Mouse (Mus musculus) CD4-positive, CD25-positive, alpha-beta regulatory T cell, adult 2 months (primary cell): Measurements from ENCODE around the gene Ube2e3.
A peak's percentile ranks its signal among the peaks of the same experiment; 100 is the strongest.

Source experiments
- DNase-seq: peaks from one replicate; pipeline ENCODE4 v3.0.0-alpha.2; 2012; ENCODE audit warnings: low read depth, low spot score

The Ube2e3 gene

DNA sequence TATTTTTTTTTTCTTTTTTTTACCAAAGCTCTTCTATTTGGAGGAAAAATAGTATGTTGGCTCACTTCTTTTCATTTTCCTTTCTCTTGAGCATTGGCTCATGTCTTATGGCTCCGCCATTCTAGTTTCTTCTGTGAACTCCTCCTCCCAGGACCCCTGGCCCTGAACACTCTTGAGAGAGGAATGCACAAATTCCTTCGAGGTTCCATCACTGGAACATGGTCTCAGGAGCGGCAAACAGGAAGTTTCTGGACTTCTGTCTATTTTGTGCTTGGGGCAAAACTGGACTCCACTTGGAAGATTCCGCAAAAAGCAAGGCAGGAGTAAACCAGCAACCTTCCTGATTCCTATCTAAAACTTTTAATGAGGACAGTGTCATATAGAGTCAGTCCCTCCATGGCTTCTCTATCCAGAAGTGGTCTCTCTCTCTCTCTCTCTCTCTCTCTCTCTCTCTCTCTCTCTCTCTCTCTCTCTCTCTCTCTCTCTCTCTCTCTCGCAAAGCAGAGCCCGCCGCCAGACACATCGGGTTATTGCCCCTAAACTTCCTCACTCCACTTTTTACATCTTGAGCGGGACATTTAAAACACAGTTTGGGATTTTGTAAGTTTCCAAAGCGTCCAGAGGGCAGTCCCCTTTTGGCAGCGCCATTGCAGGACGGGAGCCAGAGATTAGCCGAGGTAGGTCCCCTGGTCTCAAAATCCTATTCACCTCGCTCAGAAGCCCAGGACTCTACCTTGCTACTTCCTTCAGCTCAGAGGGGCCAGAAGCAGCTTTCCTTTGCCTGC, at the start of gene Ube2e3:
TSS of gene Ube2e3 (plus strand) at position 399 of the 785 bp plus-strand sequence.
- no peak for DNase-seq

DNA sequence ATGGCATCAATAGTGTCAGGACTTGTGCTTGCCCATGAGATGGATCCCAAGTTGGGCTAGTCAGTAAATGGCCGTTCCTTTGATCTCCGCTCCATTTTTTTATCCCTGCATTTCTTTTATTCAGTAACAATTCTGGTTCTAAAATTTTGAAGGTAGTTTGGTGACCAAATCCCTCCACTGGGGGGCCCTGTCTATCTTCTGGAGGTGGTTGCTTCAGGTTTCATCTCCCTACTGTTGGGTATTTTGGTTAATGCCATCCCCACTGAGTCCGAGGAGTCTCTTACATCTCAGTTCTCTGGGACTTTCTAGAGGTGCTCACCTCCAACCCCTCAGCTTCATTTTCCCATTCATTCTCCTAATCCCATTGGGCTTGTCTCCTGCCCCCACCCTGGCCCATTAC, 38.0 kb upstream of the Ube2e3 start:
- no peak for DNase-seq

DNA sequence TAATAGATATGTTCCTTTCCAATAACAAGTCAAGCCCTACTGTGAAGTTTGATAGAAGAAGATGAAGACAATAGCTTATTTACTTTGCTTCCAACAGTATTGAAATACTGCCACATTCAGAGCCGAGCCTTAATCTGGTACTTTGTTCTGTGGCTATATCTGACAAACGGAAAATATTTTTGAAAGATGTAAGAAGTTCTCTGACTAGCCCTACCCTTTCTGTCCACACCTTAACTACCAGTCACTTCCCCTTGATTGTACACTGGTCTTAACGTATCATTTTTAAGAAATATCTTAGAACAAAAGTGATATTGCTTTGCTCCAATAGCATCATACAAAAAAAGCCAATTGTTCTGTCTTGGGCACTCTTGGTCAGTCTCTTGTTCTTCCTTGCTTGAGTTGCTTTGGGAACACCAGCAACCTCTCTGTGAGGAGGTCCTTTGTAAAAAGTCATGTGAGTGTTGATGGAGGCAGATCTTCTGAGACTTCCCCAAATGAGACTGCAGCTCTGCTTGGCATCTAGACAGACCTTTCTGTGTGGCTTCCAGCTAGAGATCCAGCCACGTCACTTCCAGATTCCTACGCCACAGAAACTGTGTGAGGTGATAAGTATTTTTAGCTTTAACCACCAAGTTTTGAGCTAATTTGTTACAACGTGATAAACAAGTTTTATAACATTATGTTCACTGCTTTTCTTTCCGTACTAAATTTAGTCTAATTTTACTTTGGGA, 26.3 kb upstream of the Ube2e3 start:
- DNase-seq = no peak

DNA sequence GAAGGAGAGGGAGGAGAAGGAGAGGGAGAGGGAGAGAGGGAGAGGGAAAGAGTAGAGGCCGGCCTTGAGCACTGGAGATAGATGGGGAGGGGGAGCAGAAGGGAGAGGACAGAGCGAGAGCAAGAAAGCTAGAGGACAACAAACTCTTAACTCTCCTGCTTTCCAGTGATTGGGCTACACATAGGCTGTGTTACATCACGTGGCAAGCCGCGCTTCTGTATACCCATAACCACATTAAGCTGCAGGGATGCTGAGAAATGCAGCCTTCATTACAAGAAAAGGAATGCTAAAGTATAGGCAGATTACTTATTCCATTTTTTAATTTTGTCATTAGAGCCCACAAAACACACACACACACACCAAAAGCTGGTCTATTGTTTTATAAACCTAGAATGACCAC, 23.6 kb upstream of the Ube2e3 start:
- DNase-seq = no peak

DNA sequence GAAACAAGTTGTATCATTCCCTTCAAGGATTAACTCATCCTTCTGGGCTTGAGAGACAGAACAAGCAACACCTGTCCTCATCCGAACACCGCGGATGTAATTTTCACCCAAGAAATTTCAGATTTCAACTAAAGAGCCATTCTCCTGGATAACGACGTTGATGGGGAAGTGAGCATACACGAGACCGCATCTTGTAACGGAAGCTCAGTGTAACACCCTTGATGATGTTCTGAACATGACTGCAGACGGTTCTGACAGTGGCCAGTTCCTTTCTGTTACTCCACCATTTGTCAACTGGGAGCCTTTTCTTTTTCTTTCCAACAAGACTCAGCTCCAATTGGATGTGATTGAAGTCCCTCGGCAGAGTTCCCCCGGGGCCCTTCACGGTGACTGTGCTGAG, 22.6 kb upstream of the Ube2e3 start:
- no peak for DNase-seq

DNA sequence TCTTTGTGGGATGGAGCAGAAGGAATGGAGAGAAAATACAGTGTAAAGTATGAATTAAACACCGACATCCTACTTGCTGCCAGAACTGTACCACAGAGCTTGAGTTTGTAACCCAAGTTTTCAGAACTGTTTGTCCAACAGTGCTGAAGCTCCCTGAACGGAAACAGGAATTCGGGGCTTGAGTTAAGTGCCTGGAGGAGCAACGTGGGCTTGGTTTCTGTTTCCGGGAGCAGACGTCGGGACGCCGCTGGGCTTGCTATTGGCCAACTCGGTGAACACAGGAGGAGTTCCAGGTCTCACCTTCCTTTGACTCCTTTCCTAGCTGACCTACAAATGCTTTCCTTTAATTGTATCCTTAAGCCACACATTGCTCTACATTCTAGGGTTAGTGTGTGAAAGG, 22.2 kb upstream of the Ube2e3 start:
- DNase-seq = no peak

DNA sequence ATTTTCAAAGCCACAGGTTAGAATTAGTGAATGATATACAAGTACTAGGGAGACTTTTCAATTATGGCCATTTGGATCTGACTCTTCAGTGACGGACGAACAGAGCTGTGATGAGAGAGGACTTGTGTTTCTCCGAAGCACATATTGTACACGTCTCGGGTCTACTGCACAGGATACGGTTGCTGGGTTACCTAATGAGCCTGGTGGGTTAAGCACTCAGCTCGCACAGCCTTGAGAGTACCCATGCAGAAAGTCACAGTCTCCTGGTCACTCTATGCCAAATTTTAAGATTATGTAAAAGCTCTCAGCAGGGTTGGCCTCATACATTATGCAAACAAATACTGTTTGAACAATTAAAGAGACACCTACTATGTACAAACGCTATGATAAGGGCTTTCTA, 13.6 kb upstream of the Ube2e3 start:
- DNase-seq = no peak

DNA sequence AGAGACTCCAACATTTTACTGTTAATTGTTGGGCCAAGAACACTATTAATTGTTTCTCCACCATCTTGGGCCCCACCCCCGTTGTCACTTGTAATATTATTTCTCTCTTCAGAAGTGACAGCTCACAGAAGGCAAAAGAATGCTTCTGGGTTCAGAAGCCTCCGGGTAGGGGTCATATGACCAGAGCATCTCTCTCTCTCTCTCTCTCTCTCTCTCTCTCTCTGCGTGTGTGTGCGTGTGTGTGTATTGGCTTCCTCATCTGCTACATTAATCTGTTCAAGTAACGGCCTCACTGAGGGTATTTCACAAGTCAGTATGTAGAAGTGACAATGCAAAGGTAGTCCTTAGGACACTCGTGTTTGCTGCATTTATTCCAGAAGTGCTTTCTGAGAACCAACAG, 9.3 kb upstream of the Ube2e3 start:
- DNase-seq = no peak

DNA sequence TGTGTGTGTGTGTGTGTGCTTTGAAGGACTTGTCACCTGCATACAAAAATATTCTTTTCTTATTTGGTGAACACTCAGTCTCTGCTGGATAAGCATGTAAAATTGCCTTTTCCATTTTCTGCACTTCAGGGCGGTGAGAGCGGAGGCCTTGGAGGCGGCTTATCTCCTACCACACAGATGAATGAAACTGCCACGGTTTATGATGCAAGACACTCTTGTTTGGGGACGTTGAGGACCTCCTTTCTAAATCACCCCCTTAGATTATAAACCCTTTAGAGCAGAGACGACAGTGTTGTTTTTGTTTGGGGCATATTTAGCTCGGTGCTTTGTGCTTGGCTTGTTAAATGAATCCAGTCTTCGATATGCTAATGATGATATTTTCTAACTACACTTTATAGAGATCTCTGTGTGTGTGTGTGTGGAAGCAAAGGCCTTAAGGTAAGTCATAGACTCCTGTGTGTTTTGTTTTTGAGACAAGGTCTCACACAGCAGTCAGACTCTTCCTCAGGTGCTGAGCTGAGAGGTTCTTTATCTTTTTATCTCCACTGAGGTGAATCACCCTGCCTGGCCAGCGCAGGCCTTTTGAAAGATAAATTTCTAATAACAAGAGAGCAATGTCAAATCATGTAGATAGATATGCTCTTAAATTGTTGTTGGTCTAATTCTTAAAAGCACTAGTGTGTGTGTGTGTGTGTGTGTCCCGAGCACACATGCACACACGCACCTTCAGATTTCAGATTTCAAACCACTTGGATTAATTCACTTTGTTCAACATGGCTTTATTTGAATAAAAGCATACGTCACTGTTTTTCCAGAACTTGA, 8.4 kb upstream of the Ube2e3 start:
- no peak for DNase-seq

DNA sequence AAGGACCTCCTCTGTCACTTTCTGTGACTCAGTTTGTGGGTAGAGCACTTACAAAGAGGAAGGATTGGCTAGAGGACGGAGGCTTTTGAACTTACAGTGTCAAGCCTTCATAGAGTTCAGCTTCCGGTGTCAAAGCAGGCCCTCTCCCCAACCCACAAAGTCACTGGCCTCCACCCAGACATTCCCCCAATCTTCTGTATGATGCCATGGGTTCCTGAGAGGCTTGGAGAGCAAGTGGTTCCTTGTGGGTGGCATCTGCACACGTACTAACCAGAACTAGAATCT, 7.9 kb upstream of the Ube2e3 start:
- peak; percentile 41 for DNase-seq

DNA sequence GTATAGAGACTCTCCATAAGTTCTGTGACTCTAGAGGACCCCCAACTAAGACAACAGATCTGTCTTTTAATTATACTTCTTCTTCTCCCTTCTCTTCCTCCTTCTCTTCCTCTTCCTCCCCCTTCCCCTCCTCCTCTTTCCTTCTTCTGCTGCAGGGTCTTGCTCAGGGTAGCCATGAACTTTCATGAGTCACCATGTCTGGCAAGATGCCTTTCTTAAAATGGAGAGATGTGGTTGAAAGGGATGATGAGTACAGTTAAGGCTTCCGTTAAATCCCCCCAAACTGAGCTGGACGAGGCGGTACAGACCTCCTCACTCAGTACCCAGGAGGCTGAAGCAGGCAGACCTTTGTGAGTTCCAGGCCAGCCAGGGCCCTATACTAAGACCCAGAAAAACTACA, 3.8 kb upstream of the Ube2e3 start:
- no peak for DNase-seq

DNA sequence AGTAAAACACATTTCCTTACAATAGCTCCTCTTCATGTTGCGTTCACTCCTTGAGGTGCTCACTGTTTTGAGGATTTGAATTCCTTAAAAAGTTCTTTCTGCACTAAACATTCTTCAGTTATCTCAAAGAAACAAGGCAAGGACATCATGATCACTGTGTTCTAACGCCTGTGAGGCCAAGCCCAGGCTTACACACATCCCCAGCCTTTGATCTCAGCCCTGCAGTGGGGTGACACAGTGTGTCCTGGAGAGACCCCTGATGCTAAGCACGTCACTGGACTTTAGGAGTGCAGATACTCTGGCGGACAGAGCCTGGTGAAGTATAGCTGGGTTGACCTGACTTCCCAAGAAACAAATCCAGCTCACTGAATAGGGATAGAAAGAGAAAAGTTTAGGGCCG, 3.1 kb upstream of the Ube2e3 start:
- DNase-seq = no peak

DNA sequence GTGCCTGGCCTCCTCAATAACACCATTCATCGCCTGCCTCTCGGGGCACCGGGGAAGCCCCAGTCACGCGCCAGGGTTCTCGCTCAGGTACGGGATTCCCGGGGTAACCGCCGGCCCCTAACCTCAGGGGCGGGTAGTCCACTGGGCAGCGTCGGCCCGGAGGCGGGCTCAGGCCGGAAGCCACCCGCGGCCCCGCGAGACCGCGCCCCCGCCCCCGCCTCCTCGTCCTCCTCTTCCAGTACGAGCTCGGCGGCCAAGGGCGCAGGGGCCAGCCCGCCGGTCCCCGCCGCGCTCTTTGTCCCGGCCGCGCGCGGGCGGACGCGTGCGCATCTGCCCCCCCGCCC, 559 bp downstream of the Ube2e3 start:
- DNase-seq = peak; percentile 93

DNA sequence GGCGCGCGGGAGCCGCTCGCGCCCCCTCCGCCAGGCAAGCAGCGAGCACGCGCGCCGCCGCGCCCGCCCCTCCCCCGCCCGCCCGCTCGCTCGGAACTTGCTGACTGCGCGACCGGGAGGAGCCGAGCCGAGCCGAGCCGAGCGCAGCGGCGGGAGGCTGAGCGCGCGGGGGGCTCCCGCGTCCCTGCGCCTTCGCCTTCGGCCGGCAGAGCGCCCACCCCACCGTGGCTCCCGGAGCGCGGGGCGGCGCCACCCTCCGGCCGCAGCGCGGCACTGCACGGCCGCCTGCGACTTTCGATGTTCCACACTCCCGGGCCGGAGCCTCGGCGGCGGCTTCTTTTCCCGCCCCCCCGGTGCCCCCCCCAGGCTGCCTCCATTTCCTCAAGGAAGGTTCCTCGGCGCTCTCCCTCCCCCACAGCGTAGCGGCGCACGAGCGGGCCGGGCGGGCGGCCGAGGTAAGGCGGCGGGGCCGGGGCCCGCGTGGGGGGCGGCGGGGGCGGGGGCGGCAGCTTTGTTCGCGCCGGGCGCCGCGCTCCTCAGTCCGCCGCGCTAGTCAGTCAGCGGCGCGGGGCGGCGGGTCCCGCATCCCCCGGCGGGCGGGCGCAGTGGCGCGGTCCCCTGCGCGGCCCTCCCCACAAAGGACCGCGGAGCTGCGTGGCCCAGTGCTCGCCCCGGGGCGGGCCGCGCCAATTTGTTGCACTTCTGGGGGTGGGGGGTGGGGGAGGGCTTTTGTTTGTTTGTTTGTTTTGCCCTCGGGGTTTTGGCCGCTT, 1.2 kb downstream of the Ube2e3 start:
- DNase-seq = peak; percentile 83

DNA sequence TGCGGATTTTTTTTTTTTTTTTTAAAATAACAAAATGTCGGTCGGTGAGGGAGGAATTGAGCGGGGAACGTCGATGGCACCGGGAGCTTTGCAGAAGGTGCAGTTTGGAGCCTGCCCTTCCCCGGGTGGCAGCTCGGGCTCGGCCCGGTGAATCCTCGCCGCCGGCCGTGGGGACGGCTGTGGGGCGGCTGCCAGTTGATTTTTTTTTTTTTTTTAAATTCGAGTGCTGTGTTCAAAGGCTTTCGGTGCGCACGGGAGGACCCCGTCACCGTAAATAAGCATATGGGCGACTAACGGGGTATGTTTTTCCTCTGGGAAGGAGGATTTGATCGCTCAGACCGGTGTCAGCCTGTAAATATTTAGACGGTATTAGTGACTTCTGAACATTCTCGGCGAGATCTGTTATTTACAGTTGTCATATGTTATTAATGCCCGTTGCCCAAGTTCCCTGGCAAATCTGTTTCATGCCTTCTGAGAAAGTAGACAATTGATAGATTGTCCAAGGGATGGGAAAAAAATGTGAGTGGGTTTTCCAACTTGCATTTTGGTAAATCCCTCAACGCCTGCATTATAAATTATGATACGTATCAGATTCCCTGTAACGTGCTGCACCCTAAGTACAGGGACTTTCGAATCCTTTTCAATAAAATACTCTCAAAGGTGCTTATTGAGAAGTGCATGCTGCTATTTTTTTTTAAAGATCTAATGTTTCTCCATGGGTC, 2.0 kb downstream of the Ube2e3 start:
- peak; percentile 57 for DNase-seq

DNA sequence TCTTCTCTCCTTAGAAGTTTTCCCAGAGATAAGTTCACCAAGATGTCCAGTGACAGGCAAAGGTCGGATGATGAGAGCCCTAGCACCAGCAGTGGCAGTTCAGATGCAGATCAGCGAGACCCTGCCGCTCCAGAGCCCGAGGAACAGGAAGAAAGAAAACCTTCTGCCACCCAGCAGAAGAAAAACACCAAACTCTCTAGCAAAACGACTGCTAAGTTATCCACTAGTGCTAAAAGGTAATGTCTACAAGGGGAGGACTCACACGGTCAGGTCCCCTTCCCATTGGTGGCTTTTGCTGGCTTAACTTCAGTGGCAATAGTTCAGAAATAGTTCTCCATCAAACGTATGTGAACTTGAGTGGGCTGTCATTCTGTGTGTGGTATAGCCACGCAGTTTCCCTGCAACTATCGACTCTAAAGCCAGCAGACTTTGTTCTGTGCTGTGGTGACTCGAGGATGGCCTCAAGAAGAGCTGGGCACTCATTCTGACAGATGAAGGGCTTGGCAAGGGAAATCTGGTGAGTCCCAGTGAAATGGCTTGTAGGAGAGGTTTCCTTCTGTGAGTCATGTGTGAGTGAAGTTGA, 2.6 kb downstream of the Ube2e3 start:
- peak; percentile 38 for DNase-seq

DNA sequence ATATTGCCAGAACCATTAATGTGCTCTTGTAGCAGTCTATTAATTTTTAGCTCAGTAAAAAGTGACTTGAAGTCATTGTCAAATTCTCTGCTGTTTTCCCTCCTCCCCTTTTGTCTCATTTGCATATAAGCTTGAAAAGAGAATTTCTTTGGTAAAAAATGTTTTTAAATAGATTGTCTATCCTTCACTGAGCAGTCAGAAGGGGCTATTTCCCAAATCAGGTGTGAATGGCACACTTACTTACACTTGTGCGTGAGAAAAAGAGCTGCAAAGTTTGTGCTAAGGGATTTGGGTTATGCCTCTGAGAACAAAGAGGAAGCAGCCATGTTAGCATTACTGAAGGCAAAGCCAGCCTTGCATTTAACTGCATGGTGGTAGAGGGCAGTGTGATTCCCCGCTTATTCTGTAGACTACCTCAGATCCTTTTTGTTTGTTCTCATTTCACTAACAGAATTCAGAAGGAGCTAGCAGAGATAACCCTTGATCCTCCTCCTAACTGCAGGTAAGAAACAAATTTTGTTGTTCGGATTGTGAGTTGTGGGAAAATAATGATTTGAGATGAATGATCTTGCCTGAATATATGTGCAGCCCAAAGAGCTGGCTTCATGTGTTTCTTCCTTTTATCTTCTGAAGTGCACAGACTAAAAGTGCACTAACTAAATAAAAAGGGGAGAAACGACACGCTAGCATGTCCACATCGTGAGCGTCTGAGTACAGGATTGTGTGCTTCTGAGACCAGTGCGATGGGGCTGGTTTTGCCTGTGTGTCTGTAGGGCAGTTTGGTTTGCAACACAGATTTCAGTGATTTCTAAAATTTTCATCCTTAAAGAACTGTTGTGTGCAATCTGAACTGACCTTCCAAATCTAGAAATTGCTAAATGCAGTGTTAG, 4.3 kb downstream of the Ube2e3 start:
- peak; percentile 55 for DNase-seq

DNA sequence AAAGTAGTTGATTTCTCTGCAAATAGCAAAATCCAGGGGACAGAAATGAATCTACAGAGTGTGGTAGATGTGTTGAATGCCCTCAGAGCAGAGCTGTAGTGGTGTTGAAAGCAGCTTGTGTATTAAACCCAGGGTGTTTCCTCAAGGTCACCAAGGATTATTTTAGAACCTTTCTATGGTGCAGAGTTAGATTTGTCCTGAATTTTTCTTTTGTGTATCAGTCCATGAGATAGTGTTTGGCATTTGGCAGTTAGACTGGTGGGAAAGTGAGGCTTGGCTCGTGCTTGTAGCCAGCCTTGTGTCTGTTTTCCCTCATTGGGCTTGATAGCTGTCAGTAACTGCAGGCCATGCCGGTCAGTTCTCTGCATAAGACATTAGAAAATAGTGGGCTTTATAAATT, 6.0 kb downstream of the Ube2e3 start:
- DNase-seq = no peak

DNA sequence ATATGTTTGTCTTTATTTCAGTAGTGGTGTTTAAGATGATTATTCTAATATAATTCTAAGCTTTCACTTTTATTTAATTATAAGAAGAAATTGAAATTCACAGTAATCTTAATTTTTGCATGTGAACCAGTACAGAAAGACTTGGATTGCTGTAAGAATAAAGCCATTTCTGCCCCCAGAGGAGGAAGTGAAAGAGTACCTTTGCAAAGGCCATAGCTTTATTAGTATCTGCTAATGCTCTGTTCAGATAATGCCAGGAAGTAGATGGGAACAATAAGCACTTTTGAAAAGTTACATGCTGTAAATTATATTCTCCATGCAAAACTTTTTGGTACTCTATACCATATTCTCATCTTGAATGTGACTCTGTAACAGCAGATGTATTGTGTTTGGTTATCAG, 8.1 kb downstream of the Ube2e3 start:
- no peak for DNase-seq

DNA sequence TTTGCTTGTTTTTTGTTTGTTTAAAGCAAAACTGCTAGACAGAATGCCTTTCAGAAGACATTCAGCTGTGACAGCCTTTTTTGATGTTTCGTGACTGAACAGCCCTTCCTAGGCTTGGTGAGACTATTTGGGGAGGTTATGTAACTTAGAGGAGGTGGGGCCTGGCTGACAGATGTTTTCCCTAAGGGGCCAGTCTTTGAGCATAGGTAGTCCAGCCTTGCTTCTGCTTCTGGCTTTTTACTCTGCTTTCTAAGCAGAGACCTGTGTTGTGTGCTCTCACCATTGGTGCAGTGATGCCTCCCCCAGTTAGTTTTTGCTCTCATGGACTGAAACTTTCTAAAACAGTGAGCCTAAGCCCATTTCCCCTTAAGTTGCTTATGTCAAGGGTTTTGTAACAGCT, 14.1 kb downstream of the Ube2e3 start:
- no peak for DNase-seq
